Mouse (Mus musculus) cerebellum, postnatal 14 days (tissue): ENCODE measurements around the gene Atp2b4.

Experiments used
- DNase-seq, 2 experiments: peaks; one replicate each; pipeline ENCODE4 v3.0.0; 2021; ENCODE audit warnings: mixed read lengths in 2 of 2

Gene Atp2b4

DNA sequence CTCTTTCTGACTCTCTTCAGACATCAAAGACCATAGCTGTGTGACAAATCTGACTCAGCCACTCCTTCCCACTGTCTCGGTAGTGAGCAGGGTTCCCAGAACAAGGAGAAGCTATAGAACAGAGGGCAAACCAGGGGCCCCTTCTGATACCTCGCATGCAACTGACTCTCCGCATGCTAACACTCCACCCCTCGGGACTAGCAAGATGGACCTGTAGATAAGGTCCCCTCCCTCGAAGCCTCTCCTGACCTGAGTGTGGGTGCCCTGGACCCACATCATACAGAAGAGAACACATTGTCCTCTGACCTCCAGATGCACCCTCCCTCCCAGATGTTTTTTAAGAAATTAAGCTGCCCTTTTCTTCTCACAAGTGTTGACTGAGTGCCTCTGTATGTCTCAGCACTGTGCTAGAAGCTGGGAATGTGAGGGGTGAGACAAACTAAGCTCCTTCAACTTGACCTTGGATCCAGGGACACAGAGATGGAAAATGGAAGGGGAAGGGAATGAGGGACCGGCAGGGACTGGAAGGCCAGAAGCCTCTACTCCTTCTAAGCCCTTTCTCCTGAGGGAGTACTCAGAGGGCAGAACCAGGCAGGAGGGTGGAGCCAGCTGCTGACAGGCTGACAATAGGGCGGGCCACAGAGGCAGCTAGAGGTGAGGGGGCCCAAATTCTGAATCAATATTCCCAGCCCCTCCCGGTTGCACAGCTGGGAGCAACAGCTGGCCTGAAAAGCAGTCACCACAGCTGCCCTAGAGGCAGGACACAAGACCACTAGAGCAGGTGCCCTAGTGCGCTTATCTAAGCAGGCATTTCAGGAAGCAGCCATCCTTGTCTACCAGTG is 2.6 kb downstream of the Atp2b4 start:
- DNase-seq: no peak

DNA sequence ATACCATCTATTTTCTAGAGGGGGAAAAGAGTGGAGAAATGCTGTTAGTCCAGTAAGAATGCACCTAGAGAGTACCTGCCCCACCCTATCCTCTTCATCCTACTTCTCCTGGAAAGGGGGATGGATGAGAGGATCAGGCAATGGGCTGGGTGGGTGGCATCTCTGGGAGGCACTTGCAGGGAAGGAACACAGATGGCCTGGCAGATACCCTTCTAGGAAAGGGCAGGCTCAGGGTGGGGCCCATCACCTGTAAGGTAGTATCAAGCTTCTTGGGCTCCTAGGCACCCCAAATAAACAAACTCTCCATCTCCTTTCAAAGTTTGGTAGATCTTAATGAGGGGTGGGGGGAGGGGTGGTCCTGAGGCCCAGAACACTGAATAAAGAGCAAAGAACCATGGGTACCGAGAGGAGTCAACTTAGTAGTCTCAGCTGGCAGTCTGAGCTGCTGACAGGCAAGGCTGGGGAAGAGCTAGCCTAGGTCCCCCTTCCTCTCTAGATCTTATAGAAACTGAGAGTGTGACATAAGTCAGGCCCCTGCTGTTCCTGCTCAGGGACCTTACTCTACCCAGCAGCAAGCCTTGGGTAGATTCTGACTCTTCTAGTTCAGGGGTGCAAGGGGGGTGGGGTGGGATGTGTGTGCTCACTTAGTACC is 3.4 kb downstream of the Atp2b4 start:
- DNase-seq: no peak

DNA sequence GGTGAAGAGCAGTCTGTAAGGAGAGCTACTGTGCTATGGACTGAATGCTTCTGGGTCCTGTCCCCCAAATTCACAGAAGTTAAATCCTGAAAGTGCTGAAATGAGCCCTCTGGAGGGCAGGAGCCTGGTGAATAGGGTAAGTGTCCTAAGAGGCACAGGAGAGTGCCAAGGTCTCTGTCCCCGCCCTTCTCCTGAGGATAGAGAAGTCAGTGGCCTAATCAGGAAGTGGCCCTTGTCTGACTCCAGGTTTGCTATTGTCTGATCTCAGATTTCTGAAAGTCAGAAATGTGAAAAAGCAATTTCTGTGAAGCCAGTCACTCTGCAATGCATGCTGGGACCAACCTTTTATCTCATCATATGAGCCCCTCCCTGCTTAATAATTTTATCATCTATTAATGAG is 7.2 kb downstream of the Atp2b4 start:
- no peak for DNase-seq

DNA sequence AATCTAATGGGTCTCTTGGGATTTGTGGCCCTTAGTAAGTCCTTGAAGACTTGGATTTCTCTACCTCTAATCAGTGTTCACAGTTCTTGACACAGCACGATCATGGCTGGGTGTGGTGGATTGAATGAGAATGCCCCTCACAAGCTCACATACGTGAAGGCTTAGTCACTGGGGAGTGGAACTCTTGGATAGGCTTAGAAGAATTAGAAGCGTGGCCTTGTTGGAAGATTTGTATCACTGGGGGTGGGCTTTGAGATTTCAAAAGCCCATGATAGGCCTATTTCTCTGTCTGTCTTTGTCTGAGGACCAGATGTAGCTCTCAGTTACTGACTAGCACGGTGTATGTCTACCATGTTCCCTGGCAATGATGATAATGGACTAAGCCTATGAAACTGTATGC is 10.8 kb downstream of the Atp2b4 start:
- no peak for DNase-seq

DNA sequence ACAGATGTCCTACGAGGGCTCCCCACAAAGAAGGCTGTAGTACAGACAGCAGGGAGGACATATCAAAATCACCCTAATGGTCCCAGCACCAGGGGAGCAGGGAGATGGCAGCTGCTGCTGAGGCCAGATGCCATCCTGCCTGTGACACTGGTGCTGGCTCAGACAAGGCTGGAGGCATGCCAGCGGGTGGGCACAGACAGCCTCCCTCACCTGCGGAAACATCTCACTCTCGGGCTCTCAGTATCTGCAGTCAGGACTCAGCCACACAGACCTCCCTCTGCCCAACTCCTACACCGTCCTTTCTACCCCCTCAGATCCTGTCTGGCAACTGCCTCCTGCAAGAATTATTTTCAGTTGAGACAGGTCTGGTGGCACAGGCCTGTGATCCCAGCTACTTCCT is 12.0 kb downstream of the Atp2b4 start:
- peak; percentile 28 to 57 for DNase-seq

DNA sequence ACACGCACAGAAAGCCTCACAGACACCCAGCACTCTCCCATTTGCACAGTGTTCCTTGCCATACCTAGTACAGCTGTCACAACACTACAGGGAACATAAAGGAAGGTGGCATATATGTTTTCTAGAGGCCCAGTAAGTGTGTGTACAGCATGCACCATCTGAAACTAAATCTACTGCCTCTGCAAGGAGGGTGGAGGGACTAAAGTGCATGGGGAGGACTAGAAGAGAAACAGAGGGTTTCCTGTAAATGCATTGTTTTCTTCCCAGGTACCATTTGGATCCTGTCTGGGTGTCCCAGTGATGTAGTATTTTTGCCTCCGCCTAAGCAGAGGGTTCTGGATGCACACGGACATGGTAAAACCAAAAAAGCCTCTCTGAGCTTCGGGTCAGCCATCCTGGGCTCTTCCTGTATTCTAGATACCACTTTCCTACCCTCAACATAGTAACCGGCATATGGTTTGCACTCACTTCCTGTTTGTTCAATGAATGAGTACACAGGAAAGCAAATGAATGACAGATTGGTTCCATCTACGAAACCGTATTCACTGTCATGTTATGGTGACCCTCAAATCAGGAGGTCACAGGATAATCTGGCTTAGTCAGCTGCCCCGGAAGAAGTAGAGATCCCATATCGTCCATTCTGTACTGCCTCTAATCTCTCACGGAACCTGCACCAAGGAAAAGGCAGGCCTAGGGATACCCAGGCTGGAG is 13.2 kb downstream of the Atp2b4 start:
- no peak for DNase-seq

DNA sequence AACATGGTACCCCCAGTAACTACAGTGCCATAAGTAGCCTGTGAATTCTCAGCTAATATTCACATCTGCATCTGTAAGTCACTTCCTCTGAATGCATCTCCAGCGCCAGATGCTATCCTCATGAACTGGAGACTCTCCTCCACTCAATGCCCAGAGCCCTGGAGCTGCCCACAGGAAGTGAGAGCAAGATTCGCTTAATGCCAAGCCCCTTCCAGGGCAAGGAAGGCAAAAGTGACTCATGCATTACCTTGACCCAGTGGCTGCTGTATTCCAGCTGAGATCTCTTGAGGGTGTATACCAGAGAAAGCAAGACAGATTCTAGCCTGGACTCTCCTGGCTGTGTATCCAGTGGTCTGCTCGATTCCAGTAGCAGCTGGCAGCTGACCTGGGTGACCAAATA is 16.2 kb downstream of the Atp2b4 start:
- no peak for DNase-seq

DNA sequence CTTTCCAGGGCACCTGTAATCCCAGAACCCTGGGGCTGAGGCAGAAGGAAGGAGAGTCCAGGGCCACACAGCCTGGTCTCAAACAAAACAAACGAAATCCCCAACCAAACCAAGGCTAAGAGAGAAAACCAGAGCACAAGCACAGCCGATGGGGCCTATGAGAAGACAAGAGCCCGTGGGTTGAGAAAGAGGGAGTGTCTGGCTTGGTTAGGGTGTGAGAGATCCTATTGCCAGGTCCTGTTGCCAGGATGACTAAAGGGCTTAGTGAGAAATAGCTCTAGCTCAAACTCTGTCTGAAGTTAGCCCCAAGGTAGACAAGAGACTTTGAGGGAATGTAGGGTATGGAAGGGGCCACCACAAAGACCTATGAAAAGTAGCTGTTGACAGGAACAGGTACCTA is 19.3 kb downstream of the Atp2b4 start:
- DNase-seq: no peak

DNA sequence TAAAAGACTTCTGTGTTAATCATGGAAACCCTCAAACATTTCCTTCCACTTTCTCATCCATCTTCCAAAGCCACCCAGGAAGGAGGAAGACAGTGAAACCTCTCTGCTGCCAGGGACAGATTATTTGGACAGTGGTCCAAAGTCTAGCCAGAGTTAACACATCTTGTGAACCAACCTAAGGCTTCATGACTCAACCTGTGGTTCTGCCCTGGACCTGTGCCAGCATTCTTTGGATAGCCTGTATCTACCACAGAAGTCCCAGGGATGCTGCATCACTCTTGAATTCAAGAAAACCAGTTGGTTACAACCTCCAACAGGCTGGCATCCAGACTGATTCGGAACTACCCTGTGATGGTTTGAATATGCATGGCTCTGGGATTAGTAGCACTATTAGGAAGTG is 21.8 kb downstream of the Atp2b4 start:
- DNase-seq: peak; percentile 26 to 40

DNA sequence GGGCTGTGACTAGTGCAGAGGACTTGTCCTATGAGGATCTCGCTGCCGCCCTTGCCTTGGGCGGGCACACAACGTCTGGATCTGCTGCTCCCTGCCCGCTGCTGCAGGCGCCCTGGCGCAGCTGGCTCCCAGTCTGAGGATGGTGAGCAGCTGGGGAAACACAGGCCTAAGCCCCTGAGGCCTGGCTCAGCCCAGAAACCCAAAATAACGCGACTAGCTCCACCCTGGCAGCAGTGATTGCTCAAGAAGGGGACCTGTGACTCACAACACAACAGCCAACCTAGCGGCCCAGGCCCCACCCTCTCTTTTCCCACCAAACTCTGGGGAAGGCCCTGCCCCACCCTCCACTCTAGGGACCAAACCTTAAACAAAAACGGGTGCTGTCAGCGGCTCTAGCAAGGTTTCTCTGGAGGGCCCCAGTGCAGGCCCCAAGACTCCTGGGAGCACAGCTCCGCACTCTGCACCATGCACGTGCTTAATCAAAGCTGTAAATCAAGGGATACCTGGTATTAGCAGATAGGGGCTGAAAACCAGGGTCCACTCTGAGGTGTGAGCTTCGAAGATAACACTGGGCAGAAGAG is 23.1 kb downstream of the Atp2b4 start:
- DNase-seq: no peak

DNA sequence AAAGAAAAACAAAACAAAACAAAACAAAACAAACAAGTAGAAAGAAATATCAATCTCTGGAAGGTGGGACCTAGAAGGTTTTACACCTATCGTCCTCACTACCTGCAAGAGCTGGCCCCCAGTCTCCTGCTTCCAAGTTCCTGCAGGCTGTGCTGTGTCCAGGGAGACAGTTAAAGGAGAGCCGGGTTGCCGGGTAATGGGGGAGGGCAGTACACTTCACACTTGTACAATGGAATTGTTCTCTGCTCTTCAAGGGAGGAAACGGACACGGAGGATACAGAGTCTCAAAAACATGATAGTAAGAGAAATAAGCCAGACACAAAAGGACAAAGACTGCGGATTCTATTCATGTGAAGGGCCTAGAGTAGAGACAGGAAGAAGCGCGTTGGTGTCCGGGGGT is 28.3 kb downstream of the Atp2b4 start:
- no peak for DNase-seq

DNA sequence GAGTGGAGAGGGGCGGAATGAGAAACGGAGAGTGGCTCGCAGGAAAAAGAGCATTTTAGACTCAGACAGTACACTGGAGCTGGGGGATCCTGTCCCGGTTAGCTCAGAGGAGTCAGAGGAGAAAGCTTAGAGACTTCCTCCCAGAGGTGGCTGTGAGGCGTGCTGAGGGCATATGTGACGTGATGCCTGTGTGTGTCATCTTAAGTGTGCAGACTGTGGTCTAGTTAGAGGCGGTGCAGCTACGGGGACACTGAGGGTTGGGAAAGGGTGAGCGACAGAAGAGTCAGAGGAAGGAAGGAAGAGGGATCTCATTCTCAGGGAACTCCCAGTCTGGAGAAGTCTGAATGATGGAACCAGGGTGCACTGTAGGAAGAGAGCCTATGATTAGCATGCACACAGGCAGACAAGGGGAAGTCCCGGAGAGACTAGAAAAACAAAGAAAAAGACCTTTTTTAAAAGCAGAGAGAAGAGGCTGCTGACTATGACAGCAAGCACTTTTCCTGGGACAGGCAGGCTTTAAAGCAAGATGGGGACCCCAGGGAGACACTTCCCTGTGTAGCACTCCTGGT is 28.9 kb downstream of the Atp2b4 start:
- DNase-seq: no peak

DNA sequence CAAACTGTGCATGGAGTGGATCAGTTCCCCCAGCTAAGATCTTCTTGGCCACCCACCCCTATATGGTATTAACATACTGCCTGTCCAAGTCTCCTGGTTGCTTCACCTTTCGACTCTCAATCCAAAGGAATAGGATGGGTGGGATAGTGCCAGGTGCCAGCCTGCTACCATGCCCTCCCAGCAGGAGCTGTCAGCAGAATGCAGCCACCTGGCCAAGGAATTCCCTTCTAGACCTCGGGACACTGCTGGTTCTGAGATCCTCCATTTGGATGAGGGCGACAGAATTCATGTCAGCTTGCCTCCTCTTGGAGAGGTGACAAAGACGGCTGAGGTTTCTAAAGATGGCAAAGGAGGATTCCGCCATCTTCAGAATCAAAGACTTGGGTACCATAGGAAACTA is 32.8 kb downstream of the Atp2b4 start:
- DNase-seq: peak; percentile 65 to 75

DNA sequence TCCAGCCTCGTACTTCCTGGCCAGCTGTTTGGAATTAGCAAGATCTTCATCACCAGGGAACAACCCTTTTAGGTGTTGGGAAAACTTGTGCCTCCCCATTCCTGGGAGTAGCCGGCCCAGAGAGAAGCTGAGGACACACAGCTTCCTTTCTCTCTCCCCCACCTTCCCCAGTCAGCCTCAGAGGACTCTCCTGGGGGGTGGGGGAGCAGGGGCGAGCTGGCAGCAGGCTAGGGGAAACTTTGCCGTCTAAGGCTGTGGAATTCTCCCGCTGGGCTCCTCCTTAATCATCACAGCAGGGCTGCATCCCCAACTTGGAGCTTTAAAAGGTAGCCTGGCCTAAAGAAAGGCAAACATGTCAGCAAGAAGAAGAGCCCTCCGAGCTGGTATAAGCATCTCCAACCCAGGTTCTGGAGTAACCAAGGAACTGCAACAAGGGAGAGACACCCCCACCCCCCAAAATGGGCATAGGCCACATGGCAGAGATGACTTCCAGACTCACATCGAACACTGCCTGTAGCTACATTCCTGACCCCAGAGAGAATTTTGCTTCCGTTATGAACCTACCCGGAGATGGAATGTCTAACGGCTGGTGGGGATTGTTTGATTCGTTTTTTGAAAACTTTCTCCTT is 33.8 kb downstream of the Atp2b4 start:
- DNase-seq: no peak

DNA sequence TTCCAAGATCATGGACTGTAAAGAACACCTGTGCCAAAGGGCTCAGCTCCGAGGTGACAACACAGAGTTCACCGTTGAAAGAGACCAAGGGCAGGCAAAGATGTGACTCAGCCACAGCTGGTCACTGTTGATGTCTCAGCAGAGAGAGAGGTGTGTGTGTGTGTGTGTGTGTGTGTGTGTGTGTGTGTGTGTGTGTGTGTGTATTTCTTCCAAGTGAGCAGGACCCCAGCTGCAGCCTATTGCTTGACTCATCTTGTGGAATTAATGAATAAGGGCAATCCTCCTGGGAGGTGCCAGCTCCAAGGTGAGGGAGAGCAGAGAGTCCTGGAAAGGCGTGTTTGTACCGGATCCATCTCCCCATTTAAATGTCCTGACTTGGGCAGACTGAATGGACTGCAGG is 35.5 kb downstream of the Atp2b4 start:
- DNase-seq: no peak

DNA sequence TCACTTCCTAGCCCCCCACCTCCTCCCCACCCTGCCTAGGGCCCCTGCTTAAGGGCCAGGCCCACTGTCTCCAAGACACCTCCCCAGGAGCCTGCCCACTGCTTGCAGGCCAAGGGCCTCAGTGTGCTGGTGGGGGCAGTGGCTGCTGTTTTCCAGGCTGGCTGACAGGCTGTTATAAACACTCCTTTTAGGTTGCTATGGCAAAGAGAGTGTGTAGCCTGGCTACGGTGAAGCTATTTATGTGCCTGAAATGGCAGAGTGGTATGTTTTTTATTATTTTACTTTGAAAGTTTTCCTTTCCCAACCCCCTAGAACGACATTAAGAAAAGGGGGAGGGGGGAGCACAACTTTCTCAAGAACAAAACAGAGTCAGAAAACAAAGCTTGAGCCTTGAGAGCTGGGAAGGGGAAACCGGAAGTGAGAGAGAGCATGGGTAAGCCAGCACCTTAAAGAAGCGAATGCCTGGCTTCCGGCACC is 37.9 kb downstream of the Atp2b4 start:
- no peak for DNase-seq

DNA sequence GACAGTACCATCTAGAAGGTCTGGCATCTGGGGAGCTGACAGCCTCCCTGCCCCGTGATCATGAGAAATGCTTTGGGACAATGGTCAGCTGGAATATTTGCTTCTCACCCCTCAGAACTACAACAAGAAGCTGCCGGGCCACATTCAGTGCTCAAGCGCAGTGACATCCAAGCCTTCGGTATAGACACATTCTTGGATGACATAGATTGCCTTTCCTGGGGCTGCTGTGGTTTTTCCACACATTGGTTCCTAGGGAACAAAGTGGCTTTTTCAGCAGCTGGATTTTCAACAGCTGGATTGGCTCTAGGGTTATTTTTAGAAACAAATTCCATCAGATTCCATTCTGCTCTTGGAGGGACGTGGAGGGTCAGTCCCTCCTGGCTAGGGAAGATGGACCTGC is 39.6 kb downstream of the Atp2b4 start:
- no peak for DNase-seq

DNA sequence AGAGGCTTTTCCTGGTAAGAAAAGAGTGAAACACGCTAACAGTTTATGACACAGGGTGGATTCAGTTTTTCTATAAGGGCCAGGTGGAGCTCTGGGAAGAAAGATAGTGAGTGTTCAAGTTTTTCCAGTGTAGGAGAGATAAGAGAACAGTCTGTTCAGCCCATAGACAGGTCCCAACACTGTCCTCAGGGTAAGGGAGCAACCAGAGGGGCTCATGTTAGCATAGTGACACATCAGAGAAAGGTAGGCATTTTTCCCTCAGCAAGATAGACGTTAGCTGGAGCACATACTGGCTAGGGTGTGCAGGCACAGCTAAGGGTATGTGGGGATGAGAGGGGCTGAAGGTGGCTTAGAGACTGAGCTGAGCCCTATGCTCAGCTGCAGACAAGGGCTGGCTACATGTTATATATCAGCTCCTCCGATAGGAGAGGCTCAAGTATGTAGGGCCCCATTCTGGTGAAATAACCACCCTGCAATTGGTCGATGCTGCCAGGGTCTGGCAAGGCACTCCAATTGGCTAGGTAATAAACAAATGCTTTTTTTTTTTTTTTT is 46.4 kb downstream of the Atp2b4 start:
- no peak for DNase-seq

DNA sequence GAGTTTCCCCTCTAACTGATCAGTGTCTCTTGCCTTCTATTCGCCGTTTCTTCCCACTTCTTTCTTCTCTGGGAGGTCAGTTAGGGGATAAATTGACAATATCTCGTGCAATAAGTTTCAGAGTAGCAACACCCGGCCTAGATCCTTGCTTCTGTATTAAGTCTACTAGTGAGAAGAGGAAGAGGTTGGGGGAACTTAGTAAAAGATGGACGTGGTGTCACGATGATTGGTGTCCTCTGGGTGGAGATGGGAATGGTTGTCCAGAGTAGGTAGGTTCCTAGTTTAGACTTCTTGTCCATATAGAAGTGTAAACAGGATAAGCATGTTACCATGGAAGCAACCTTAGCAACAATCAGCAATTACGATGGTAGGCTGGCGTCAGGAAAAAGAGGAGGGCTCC is 47.5 kb downstream of the Atp2b4 start:
- no peak for DNase-seq

DNA sequence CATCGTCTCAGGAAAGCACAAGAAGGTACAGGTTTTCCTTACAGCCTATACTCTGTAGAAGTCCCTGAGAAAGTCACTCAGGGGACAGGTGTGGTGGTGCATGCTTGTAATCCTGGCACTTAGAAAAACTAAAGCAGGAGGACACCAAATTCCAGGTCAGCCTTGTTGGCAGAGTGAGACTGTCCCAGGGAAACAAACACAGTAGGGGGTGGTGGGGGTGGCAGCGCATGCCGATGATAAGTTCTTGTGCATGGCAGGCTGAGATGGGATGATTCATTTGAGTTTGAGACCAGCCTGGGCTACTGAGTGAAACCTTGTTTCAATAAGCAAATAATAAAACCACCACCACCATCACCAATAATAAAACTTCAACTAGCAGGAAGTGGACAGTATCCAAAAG is 49.2 kb downstream of the Atp2b4 start:
- DNase-seq: peak; percentile 23 to 39

DNA sequence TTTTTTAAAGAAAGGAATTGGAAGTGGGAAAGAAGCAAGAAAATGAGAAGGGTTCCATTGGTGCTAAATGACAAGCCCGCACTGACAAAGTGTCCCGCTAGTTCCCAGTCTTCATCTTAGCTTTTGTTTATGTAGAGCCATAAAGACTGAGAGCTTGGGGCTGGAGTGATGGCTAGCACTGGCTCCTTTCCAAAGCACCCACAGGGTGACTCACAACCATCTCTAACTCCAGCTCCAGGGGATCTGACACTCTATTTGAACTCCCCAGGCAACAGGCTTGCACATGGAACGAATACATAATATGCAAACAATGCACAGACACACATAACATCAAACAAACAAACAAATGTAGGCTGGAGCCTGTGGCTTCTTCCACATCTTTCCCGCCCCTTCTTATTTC is 50.9 kb downstream of the Atp2b4 start:
- DNase-seq: no peak

DNA sequence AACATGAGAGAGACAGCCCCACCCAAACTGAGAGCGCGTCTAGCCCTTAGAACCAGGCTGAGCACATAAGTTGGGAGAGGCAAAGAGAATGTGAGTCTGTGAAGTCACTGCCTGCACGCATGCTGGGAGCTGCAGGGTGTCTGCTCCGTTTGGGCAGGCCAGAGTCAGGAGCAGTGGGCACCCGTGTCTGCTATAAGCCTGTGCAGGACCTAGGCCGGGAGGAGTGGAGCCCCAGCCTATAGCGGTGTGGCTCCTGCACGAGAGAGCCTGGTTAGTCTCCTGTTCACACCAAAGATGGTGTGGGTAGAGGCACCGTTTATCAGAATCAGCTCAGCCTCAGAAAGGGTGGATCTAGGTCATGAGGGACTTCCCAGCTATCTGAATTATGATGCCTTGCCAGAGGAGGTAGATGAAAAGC is 55.8 kb downstream of the Atp2b4 start:
- DNase-seq: peak; percentile 16 to 43
